Mouse (Mus musculus) ES-E14 (cell line): ENCODE results near the gene Fxyd5.

Experiments used
- CHD2 ChIP-seq: IDR thresholded peaks from 2 replicates; pipeline ENCODE4 v1.6.1; 2014; ENCODE audit warnings: mild to moderate bottlenecking, low read depth, low read length, inconsistent platforms
- HCFC1 ChIP-seq: IDR thresholded peaks from 2 replicates; pipeline ENCODE4 v1.6.1; 2012; ENCODE audit warnings: low read length, inconsistent platforms, borderline replicate concordance; ENCODE audit not compliant: insufficient read depth

GRCm38 (mm10) chr7:31050487-31050886, 8.2 kb upstream of the Fxyd5 start:
- TF ChIP-seq HCFC1 (no peak), CHD2 (no peak)
